Mouse (Mus musculus): Measurements from ENCODE around the gene Qrich1.

- TF ChIP-seq CTCF (conservative IDR thresholded peaks at IDR 0.05; ENCODE audit: low read length) (no peak), NANOG (IDR thresholded peaks at IDR 0.05; ENCODE audit: borderline replicate concordance, low read length) (no peak), POU5F1 (IDR thresholded peaks at IDR 0.05; ENCODE audit: borderline replicate concordance, low read length) (no peak)
These were observed 55.7 kb downstream of the Qrich1 start for GRCm38 (mm10) chr9:108572321-108572720.
